Mouse (Mus musculus) cerebellum, adult (tissue): Measurements from ENCODE around the gene Igsf11.
"Not testable (repeated sequence)": the region's sequence is repeated elsewhere in the genome, so short reads cannot be mapped to it uniquely, and the experiment has no call there.

ENCODE experiments used
- ATAC-seq: cut with Nextera tagmentation; 2 replicates; pipeline ENCODE4 v1.9.2; 2017; ENCODE audit warnings: mild to moderate bottlenecking, moderate library complexity, mixed read lengths; ENCODE audit not compliant: insufficient number of reproducible peaks, low FRiP score, low TSS enrichment

Gene Igsf11

GRCm38 (mm10) chr16:38980546-38980945, 88.1 kb downstream of the Igsf11 start:
- no peak for ATAC-seq

DNA sequence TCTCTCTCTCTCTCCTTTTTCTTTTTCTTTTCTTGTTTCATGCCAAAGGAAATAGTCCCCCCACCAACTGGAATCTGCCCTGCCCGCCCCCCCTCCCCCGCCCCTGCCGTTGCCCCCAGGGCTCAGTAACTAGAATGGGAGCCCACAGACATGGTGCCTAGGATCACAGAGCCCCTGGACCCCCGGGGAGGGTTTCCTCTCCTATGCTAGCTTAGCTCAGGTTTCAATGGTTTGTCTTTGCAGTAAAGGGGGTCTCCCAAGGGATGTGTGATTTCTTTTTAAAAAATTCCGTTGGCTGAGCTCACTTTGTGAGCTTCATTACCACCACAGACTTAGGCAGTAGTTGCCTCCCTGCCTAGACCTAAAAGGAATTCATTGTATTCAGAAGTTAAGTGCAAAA, 89.6 kb downstream of the Igsf11 start:
- ATAC-seq, result no peak

DNA sequence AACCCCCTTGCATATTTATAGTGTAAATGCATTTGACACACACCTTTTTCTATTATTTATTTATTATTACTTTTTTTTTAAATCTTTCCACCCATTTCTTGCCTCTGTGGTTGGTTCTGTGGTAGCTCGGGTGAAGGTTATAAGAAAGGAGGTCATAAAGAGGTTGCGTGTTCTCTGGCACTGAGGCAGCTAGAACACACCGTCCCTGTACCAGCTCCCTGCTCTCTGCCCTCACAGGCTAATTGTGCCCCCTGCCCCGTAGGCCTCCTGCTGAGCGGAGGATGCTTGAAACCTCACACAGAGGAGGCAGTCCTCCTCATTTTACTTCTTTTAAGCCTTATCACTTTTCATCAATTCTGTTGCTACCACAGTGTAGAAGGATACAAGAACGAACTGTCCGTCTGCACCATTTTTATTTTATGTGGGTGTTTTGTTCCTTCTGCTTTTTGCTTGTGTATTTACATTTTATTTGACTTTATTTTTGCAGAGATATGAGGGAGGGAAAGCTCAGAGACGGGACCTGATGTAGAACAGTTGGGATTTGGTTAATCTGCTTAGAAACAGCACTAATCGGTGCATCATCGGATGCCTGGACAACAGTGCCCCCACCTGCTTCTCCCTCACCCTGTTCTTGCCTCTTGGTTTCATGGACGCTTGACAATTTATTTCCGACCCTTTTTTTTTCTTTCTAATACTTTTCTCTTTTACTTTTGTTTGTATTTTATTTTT, 90.2 kb downstream of the Igsf11 start:
- no peak for ATAC-seq

DNA sequence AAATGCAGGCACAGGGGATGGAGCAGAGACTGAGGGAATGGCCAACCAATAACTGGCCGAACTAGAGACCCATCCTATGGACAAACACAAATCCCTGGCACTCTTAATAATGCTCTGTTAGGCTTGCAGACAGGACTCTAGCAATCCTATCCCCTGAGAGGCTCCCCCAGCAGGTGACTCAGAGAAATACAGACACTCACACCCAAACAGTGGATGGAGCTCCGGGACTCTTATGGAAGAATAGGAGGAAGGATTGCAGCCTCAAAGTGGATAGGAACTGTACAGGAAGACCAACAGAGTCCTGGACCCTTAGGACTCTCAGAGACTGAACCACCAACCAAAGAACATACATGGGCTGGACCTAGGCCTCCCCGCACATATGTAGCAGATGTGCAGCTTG, 91.4 kb downstream of the Igsf11 start:
- not testable (repeated sequence) for ATAC-seq

GRCm38 (mm10) chr16:38985411-38985810, 92.9 kb downstream of the Igsf11 start:
- no peak for ATAC-seq

DNA sequence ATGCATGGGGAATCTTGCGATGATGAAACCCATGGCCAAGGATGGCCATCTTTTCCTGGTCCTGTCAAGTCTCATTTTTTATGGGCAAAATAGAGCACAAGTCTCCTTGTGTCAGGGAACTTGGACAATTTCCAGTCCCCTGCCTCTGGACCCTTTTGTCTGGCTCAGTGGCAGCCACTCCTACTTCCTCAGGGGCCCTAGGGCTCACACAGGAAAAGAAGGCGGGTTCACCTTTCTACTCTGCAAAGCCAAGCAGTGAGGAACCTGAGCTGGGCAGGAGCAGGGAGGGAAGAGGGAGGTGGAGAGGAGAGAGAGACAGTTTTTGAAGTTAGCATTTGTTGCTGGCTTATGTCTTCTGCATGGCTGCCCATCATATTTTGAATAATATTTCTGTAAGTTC, 93.9 kb downstream of the Igsf11 start:
- ATAC-seq, result no peak

DNA sequence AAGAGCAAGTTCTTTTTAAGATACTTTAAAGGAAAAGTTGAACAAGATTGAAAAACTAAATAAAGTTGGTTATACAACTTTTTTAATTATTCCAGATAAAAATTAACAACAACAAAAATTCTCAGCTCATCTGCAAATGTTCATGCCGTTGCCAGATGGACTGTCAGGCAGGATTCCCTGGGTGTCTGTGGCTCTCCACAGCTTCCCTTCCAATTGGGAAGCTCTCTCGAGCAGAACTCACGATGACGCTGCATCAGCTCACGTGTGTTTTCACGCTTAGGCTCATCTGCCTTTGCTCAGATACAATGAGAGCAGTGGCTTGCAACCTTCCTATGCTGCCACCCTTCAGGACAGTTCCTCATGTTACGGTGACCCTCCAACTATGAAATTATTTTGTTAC, 101.2 kb downstream of the Igsf11 start:
- no peak for ATAC-seq

GRCm38 (mm10) chr16:38998496-38999258, 106.2 kb downstream of the Igsf11 start:
- no peak for ATAC-seq

GRCm38 (mm10) chr16:38999298-38999697, 106.8 kb downstream of the Igsf11 start:
- no peak for ATAC-seq

- ATAC-seq, result no peak
These were observed 114.5 kb downstream of the Igsf11 start for GRCm38 (mm10) chr16:39006978-39007377.

GRCm38 (mm10) chr16:39019449-39019848, 127.0 kb downstream of the Igsf11 start:
- no peak for ATAC-seq

GRCm38 (mm10) chr16:39025989-39026736, 133.7 kb downstream of the Igsf11 start:
- ATAC-seq, result no peak

DNA sequence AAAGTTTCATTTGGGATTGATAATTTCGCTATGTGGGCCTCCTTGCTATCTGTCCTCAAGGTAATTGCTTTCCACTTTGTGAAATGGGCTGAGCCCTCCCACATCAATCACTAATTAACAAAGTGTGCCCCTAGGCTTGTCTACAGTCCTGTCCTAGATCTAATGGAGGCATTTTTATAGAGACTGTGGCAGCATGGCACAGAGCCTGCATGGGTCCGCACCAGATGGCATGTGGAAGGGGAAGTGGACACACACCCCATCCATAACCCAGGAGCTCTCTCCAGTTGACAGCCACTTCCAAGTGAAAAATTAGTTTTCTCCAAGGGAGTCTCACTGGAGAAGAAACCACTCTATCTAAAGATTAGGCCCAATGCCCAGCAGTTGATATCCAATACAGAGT, 138.9 kb downstream of the Igsf11 start:
- ATAC-seq, result peak; percentile 79; the same call in 1 of the 2 replicates

DNA sequence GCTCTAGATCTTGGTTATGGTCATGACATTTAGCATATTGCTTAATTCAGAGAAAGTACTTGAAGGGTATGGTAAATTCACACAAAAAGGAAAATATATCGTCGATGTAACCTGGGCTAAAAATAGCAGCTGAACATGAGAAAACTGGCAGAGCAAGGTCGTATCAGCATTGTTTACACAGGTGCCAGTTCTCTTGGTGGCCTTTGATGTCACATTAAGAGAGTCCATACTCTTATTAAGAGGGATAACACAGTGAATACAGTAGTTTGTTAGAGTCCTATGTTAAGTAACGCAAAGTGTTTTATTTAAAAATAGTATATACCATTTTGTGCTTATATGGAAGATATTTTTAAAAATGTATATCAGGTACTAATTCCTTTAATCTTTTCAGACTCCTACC, 144.8 kb downstream of the Igsf11 start:
- ATAC-seq, result no peak

GRCm38 (mm10) chr16:39044381-39044780, 151.9 kb downstream of the Igsf11 start:
- no peak for ATAC-seq

GRCm38 (mm10) chr16:39048889-39049288, 156.4 kb downstream of the Igsf11 start:
- ATAC-seq, result peak; percentile 66; the same call in 1 of the 2 replicates

DNA sequence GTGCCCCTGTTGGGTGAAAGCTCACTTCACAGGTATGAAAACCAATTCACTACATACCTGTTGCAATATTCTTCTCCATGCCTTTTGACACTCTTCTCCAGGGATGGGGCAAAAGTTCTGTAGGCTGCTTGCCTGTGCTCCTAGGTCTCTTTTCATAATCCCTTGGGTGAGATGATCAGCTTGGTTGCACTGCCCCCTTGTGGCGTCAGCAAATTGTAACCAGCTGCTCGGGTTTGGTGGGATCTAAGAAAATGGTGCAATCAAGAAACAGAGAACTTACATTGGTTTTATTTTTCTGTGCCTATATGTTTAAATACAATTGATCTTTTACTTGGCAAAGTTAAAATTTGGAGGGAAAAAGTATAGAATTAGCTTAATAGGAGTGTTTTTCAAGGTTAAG, 160.5 kb downstream of the Igsf11 start:
- ATAC-seq, result no peak

- no peak for ATAC-seq
These were observed 161.3 kb downstream of the Igsf11 start for GRCm38 (mm10) chr16:39053779-39054178.

DNA sequence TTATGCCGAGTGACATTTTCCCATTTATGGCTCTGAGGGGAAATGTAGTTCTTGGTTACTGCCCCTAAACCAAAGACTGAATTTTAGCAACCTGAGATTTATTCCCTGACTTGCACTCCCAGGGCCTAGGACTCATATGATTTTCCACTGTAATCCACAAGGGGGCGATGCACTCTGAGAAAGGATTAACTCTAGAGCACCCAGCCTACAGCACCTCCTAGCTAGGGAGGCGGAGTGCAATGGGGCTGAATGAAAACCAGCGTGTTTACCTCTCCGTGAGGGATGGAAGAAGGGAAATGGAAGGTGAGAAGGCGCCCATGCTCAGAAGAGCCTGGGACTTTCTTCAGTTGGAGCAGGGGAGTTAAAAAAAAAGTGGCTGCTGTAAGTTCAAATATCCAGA, 163.6 kb downstream of the Igsf11 start:
- ATAC-seq, result peak; percentile 63; the same call in 1 of the 2 replicates

- no peak for ATAC-seq
These were observed 164.5 kb downstream of the Igsf11 start for GRCm38 (mm10) chr16:39056961-39057360.

GRCm38 (mm10) chr16:39058869-39059268, 166.4 kb downstream of the Igsf11 start:
- ATAC-seq, result no peak
